Mouse (Mus musculus) midbrain, embryonic 14.5 days (tissue): ENCODE measurements around the gene Gm49368. TPM values are rescaled to one million over a fixed set of nuclear protein-coding genes. Genes with fewer than 3 reads are reported as not detected.

Experiments
- ATAC-seq: fragments of 200-750 bp; cut with Nextera tagmentation; 2 replicates; pipeline ENCODE4 v1.8.0; 2017; ENCODE audit warnings: moderate number of reproducible peaks, moderate library complexity; ENCODE audit not compliant: low FRiP score, low TSS enrichment
- DNase-seq: peaks from one replicate; pipeline ENCODE4 v3.0.0-alpha.2; 2015
- H3K27ac ChIP-seq: fragments of 300-500 bp; sonication (generic); replicated peaks from 2 replicates; pipeline ENCODE4 v1.5.1; 2014; ENCODE audit warnings: mild to moderate bottlenecking, low read depth, low read length, moderate library complexity
- H3K27me3 ChIP-seq: fragments of 300-500 bp; sonication (generic); 2 replicates; pipeline ENCODE4 v1.6.1; 2014; ENCODE audit warnings: low read length, control low read depth, mixed read lengths; ENCODE audit not compliant: control insufficient read depth, insufficient read depth
- H3K36me3 ChIP-seq: fragments of 300-500 bp; sonication (generic); 2 replicates; pipeline ENCODE4 v1.6.1; 2014; ENCODE audit warnings: low read length, control low read depth; ENCODE audit not compliant: control insufficient read depth, insufficient read depth
- H3K4me1 ChIP-seq: fragments of 300-500 bp; sonication (generic); 2 replicates; pipeline ENCODE4 v1.6.1; 2014; ENCODE audit warnings: mild to moderate bottlenecking, antibody characterized with exemption, low read length, control low read depth; ENCODE audit not compliant: control insufficient read depth, insufficient read depth
- H3K4me2 ChIP-seq: fragments of 300-500 bp; sonication (generic); 2 replicates; pipeline ENCODE4 v1.6.1; 2014; ENCODE audit warnings: mild to moderate bottlenecking, low read length, moderate library complexity
- H3K4me3 ChIP-seq: fragments of 300-500 bp; sonication (generic); replicated peaks from 2 replicates; pipeline ENCODE4 v1.5.1; 2014; ENCODE audit warnings: low read depth, low read length
- H3K9ac ChIP-seq: fragments of 300-500 bp; sonication (generic); replicated peaks from 2 replicates; pipeline ENCODE4 v1.6.1; 2014; ENCODE audit warnings: mild to moderate bottlenecking, low read length, moderate library complexity
- H3K9me3 ChIP-seq: fragments of 300-500 bp; sonication (generic); 2 replicates; pipeline ENCODE4 v1.6.1; 2016; ENCODE audit warnings: low read length, control low read depth, mixed read lengths; ENCODE audit not compliant: control insufficient read depth
- WGBS: fragments of 180-500 bp; shearing (Covaris S2); extraction: QIAGEN DNeasy Blood & Tissue Kit; methylation state at CpG from one replicate; pipeline ENCODE4 v1.1.7; 2014; 5-methylcytosine and 5-hydroxymethylcytosine counted together
- polyA plus RNA-seq: library from polyadenylated mRNA; unstranded; fragments of >200 nt; fragmentation: Nextera tagmentation; extraction: Ambion mirVana; gene quantifications from 2 replicates; pipeline ENCODE4 v1.2.1, GENCODE M21; 2014

Gene Gm49368
- polyA plus RNA-seq, 1 experiment from 2014 or later, result not detected

DNA sequence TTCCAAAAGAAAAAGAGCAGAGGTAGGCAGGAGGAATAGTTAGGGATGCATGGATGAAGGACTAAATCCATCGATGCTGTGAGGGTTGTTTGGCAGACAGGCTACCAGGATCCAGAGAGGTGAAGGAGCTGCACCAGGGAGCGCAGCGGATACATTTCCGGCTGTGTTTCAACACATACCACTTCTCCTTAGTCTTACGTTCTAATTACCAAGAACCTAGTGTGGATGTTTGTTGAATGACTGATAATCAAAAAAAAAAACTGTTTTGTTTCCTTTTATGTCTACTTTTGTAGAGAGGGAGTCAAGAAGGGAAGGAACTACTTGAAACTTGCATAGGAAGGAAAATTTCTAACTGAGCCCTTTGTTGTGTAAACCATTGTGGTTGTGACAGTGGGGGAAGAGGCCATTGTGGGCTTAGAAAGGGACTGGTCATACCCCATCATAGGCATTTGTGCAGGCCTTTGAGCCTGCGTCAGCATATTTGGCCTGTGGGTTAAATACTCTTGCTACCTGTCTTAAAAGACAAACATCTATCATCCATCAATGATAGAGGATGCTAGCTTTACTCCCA is 813 bp downstream of the Gm49368 start:
- no peak for DNase-seq
- H3K27ac ChIP-seq, result no peak overlapping the region
- WGBS, result 79% methylated on average over 6 of the region's 6 CpGs

DNA sequence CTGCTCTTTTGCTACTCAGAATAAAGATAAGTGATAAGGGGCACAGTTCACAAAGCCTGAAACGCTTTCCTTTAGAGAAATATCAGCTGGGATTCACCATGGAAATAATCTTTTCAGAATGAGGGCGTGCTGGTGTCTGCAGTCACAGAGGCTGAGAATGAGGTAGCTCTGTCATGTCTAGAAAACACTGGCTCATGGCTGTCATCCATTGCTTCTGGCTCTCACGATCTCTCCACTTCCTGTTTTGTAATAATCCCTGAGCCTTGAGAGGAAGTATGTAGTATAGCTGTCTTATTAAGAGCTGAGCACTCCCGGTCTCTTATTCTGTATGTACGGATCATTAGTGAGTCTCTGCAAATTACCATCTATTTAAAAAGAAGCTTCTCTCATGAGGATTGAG is 3.1 kb downstream of the Gm49368 start:
- no peak for ATAC-seq
- 87% methylated on average over 5 of the region's 5 CpGs for WGBS
- no peak overlapping the region for H3K4me2 ChIP-seq
- no peak overlapping the region for H3K4me3 ChIP-seq
- H3K4me1 ChIP-seq, result no peaks in the 10 kb centered on the region
- H3K27me3 ChIP-seq, result no peaks in the 10 kb centered on the region
- no peaks in the 10 kb centered on the region for H3K36me3 ChIP-seq
- no peak overlapping the region for H3K9ac ChIP-seq
- no peak overlapping the region for H3K27ac ChIP-seq
- DNase-seq, result no peak
- H3K9me3 ChIP-seq, result no peaks in the 10 kb centered on the region

More for the DNA sequence above, 813 bp downstream of the Gm49368 start:
- Histone ChIP-seq H3K4me3 (no peak overlapping the region), H3K4me2 (no peak overlapping the region), H3K36me3 (no peaks in the 10 kb centered on the region), H3K9ac (no peak overlapping the region), H3K27me3 (no peaks in the 10 kb centered on the region), H3K4me1 (no peaks in the 10 kb centered on the region), H3K9me3 (no peaks in the 10 kb centered on the region)
- no peak for ATAC-seq

DNA sequence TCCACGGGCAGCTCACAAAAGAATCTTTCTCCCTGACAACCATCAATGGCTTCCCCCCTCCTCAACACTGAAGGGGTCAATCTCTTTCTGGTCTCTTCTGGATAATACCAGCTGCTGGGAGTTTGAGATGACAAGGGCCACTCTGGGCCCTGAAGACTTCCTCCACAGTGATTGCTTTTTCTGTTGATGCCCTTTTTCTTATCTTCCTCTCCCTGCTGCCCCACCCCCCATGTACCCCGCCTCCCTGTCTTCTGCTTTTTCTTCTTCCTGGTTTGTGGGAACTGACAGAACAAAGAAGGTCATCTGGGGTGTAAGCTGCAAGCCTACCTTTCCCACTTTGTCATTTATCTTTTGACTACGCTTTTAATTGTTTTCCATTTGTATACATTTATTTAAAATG is 5.4 kb downstream of the Gm49368 start:
- 48% methylated on average over 3 of the region's 3 CpGs for WGBS
- H3K36me3 ChIP-seq, result no peaks in the 10 kb centered on the region
- ATAC-seq (no peak), DNase-seq (no peak)
- H3K4me2 ChIP-seq, result no peak overlapping the region
- no peak overlapping the region for H3K9ac ChIP-seq
- no peaks in the 10 kb centered on the region for H3K4me1 ChIP-seq
- H3K27ac ChIP-seq, result no peak overlapping the region
- H3K4me3 ChIP-seq, result no peak overlapping the region
- H3K27me3 ChIP-seq, result no peaks in the 10 kb centered on the region
- no peaks in the 10 kb centered on the region for H3K9me3 ChIP-seq

DNA sequence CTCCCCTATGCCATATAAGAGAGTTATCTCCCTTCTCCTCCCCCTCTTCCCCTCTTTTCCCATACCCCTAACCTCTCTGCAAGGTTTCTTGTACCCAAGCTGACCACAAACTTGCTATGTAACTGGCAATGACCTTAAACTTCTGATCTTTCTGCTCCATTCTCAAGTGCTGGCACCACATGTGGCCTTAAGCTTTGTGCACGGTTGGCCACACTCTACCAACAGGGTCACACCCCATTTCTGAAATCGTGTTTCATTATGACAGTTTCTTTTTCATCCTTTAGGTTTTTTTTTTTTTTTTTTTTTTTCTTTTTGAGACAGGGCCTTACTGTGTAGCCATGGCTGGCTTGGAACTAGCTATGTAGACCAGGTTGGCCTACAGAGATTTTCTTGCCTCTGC is 7.4 kb downstream of the Gm49368 start:
- 76% methylated on average over 2 of the region's 2 CpGs for WGBS

DNA sequence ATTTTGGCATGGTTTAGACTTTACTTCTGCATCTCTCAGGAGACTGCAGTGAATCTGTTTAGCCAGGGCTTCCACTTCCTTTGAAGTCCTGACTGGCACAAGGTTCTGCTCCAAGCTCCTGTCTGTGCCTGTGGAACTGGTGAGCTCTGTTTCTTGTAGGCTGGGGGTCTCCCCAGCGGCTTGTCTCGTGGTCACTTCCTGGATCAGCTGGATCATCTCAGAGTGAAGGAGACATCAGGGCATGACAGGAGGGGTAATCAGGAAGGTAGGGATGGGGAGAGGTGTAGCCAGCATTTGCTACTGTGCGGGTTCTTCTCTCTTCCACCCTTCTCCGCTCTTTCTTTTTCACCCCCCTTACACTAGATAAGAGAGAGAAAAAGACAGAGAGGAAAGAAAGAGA is 9.3 kb downstream of the Gm49368 start:
- Histone ChIP-seq H3K9ac (no peak overlapping the region), H3K36me3 (no peaks in the 10 kb centered on the region), H3K9me3 (no peaks in the 10 kb centered on the region), H3K4me1 (no peaks in the 10 kb centered on the region), H3K27ac (no peak overlapping the region), H3K27me3 (no peaks in the 10 kb centered on the region), H3K4me3 (no peak overlapping the region), H3K4me2 (no peak overlapping the region)
- DNase-seq, result no peak
- ATAC-seq, result no peak
- WGBS, result 89% methylated on average over 4 of the region's 4 CpGs

More for the DNA sequence above, 7.4 kb downstream of the Gm49368 start:
- no peak overlapping the region for H3K9ac ChIP-seq
- H3K4me3 ChIP-seq, result no peak overlapping the region
- no peaks in the 10 kb centered on the region for H3K27me3 ChIP-seq
- no peak overlapping the region for H3K27ac ChIP-seq
- H3K4me1 ChIP-seq, result no peaks in the 10 kb centered on the region
- H3K9me3 ChIP-seq, result no peaks in the 10 kb centered on the region
- H3K4me2 ChIP-seq, result no peak overlapping the region
- ATAC-seq (no peak), DNase-seq (no peak)
- H3K36me3 ChIP-seq, result no peaks in the 10 kb centered on the region

DNA sequence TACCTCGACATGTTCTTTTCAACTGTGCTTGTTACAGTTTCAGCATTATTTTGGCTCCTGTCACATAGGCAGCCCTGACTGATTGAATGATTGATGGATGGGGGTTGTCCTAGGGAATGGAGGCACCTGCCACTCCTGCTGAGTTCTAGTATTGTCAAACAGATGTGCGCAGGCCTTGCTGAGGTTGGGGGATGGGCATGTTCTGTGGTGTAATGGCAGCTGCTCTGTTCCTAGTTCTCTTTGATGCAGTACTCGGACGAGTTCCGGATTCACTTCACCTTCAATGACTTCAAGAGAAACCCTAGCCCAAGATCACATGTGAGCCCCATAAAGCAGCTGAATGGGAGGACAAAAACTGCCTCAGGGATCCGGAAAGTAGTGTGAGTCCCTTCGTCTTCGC is 17.5 kb downstream of the Gm49368 start:
- Histone ChIP-seq H3K4me2 (no peak overlapping the region), H3K9ac (no peak overlapping the region), H3K4me3 (no peak overlapping the region), H3K27ac (no peak overlapping the region), H3K9me3 (no peaks in the 10 kb centered on the region), H3K4me1 (no peaks in the 10 kb centered on the region), H3K36me3 (no peaks in the 10 kb centered on the region), H3K27me3 (no peaks in the 10 kb centered on the region)
- WGBS, result 86% methylated on average over 8 of the region's 8 CpGs
- ATAC-seq, result no peak
- DNase-seq, result no peak

DNA sequence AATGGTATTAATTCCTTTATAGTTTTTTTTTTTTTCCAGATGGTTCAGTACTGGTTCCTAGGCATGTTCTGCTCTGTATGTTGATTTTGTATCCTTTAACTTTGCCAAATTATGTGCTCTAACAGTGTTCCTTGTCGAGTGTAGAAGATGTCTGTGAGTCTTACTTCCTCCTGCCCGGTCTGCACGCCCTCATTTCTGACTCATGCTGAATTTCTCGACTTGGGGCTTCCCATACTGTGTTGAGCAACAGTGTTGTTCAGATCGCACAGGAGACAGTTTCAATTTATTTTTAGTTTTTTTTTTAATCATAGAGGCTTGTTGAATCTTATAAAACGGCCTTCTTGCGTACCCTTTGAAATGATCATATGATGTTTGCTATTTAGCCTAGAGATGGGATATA is 26.7 kb downstream of the Gm49368 start:
- 88% methylated on average over 7 of the region's 7 CpGs for WGBS

DNA sequence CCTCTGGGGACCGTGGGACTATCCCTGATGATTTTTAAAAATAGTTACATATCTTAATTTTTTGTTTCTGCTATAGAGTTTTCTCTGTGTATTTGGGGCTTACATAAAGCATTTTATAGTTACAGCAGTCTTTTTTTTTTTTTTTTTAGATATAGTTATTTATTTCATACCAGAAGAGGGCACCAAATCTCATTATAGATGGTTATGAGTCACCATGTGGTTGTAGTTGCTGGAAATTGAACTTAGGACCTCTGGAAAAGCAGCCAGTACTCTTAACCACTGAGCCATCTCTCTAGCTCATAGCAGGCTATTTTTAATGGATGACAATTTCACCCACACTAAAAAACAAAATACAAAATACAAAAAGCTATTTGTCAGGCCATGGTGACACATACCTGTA is 35.7 kb downstream of the Gm49368 start:
- H3K9ac ChIP-seq, result no peak overlapping the region
- H3K4me3 ChIP-seq, result no peak overlapping the region
- WGBS, result 83% methylated on average over 1 of the region's 1 CpGs
- no peaks in the 10 kb centered on the region for H3K9me3 ChIP-seq
- H3K4me1 ChIP-seq, result no peaks in the 10 kb centered on the region
- H3K27me3 ChIP-seq, result no peaks in the 10 kb centered on the region
- ATAC-seq (no peak), DNase-seq (no peak)
- no peak overlapping the region for H3K27ac ChIP-seq
- no peaks in the 10 kb centered on the region for H3K36me3 ChIP-seq
- H3K4me2 ChIP-seq, result no peak overlapping the region

More for the DNA sequence above, 26.7 kb downstream of the Gm49368 start:
- no peaks in the 10 kb centered on the region for H3K27me3 ChIP-seq
- H3K9ac ChIP-seq, result no peak overlapping the region
- no peak overlapping the region for H3K4me2 ChIP-seq
- H3K4me3 ChIP-seq, result no peak overlapping the region
- no peaks in the 10 kb centered on the region for H3K4me1 ChIP-seq
- H3K36me3 ChIP-seq, result no peaks in the 10 kb centered on the region
- ATAC-seq (no peak), DNase-seq (no peak)
- no peak overlapping the region for H3K27ac ChIP-seq
- no peaks in the 10 kb centered on the region for H3K9me3 ChIP-seq

DNA sequence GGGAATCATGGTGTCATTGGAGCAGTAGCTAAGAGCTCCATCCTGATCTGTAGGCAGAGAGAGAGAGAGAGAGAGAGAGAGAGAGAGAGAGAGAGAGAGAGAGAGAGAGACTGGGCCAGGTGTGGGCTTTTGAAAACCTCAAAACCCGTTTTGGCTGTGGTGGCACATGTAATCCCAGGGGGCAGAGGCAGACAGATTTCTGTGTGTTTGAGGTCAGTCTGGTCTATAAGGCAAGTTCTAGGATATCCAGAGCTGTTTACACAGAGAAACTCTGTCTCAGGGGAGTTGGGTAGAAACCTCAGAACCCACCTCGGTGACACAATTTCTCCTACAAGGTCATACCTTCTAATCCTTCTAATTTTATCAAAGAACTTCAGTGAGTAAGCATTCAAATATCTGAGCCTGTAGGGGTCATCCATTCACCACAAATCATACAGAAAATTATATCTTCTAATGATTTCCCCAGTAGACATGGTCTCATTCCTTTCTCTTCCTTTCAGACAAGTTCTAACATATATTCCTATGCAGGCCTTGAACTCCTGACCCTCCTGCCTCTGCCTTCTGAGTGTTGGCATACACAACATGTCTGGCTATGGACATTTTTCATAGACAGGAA is 38.4 kb downstream of the Gm49368 start:
- no peak for ATAC-seq
- no peaks in the 10 kb centered on the region for H3K9me3 ChIP-seq
- DNase-seq, result no peak
- no peaks in the 10 kb centered on the region for H3K36me3 ChIP-seq
- no peak overlapping the region for H3K27ac ChIP-seq
- no peaks in the 10 kb centered on the region for H3K4me1 ChIP-seq
- 80% methylated on average over 2 of the region's 2 CpGs for WGBS
- H3K9ac ChIP-seq, result no peak overlapping the region
- H3K4me3 ChIP-seq, result no peak overlapping the region
- H3K4me2 ChIP-seq, result no peak overlapping the region
- H3K27me3 ChIP-seq, result no peaks in the 10 kb centered on the region
